ENCODE assay signal across 13 mouse cellular contexts in genomic region chr11:74499521-74500099, GRCm38 (mm10).
DNase-seq lines count a peak whose midpoint lies in the region; ATAC-seq and TF ChIP-seq lines count a peak whose summit lies in the region.
"Had no signal": no experiment of that assay in that cellular context is flagged by ENCODE, and none has a peak within 500 bp of the region (broad histone marks: within the 10 kb centered on the region; RNA-seq: fewer than 3 reads in every experiment).

No protein-coding gene starts in this region.

- no peak overlapping the region for H3K4me2 ChIP-seq in heart, postnatal 0 days (ENCODE audit: low read depth, low read length)
- H3K4me2 ChIP-seq: limb, embryonic 15.5 days; lung, embryonic 15.5 days; neural tube, embryonic 12.5 days had no signal

- H3K9me3 ChIP-seq in embryonic facial prominence, embryonic 10.5 days = no peaks in the 10 kb centered on the region
- H3K9me3 ChIP-seq in heart, postnatal 0 days (replicated peaks; ENCODE audit: control insufficient read depth, low read length) = peaks cover 6% of the 10 kb centered on the region; the same call in 1 of the 2 replicates
- H3K9me3 ChIP-seq: limb, embryonic 15.5 days; lung, embryonic 15.5 days; megakaryocyte, embryonic 14.5 days; neural tube, embryonic 12.5 days had no signal

- H3K36me3 ChIP-seq in embryonic facial prominence, embryonic 10.5 days (replicated peaks) = no peaks in the 10 kb centered on the region
- H3K36me3 ChIP-seq in heart, postnatal 0 days (replicated peaks; ENCODE audit: control insufficient read depth, insufficient read depth, low read length) = no peaks in the 10 kb centered on the region
- H3K36me3 ChIP-seq: limb, embryonic 15.5 days; lung, embryonic 15.5 days; neural tube, embryonic 12.5 days had no signal

- peaks cover 26% of the 10 kb centered on the region for H3K4me1 ChIP-seq in embryonic facial prominence, embryonic 10.5 days
- peaks cover 12% of the 10 kb centered on the region for H3K4me1 ChIP-seq in heart, postnatal 0 days (ENCODE audit: control insufficient read depth, insufficient read depth)
- H3K4me1 ChIP-seq: limb, embryonic 15.5 days had no signal

- H3K27me3 ChIP-seq in embryonic facial prominence, embryonic 10.5 days (replicated peaks; ENCODE audit: low read depth, poor library complexity, severe bottlenecking) = no peaks in the 10 kb centered on the region
- H3K27me3 ChIP-seq in heart, postnatal 0 days (ENCODE audit: control insufficient read depth, insufficient read depth, low read length) = no peaks in the 10 kb centered on the region
- H3K27me3 ChIP-seq: limb, embryonic 15.5 days; lung, embryonic 15.5 days; neural tube, embryonic 12.5 days had no signal

- TF ChIP-seq CTCF in layer of hippocampus, adult 2 months (conservative IDR thresholded peaks at IDR 0.05) = no peak
- no peak for TF ChIP-seq CTCF in heart, postnatal 0 days (IDR thresholded peaks at IDR 0.05; ENCODE audit: low read depth)

- intact Hi-C loops in heart, postnatal 25 days (cut with DNase I) = no loop called here

- WGBS in embryonic facial prominence, embryonic 10.5 days = 50% methylated on average over 8 of the region's 8 CpGs
- 42% methylated on average over 8 of the region's 8 CpGs for WGBS in heart, postnatal 0 days

- no peak for TF ChIP-seq EP300 in heart, postnatal 0 days (IDR thresholded peaks at IDR 0.05; ENCODE audit: low read depth)

- peak; percentile 36; the same call in 1 of the 2 replicates for ATAC-seq in heart, postnatal 0 days (ENCODE audit: insufficient read depth, low read depth)

- H3K27ac ChIP-seq in layer of hippocampus, adult 2 months = peak overlapping the region; percentile 57; the same call in 1 of the 2 replicates
- H3K27ac ChIP-seq in embryonic facial prominence, embryonic 10.5 days (replicated peaks) = peak overlapping the region; percentile 21; the same call in 1 of the 2 replicates
- no peak overlapping the region for H3K27ac ChIP-seq in heart, postnatal 0 days (ENCODE audit: low read depth)
- H3K27ac ChIP-seq: limb, embryonic 15.5 days; lung, embryonic 15.5 days; neural tube, embryonic 12.5 days had no signal

- no peak overlapping the region for H3K9ac ChIP-seq in heart, postnatal 0 days (replicated peaks; ENCODE audit: low read depth, low read length)
- H3K9ac ChIP-seq: limb, embryonic 15.5 days; lung, embryonic 15.5 days; neural tube, embryonic 12.5 days had no signal

- peak; percentile 96 for DNase-seq in heart, adult 11 months
- DNase-seq in heart, postnatal 25 days (ENCODE audit: low spot score) = no peak
- DNase-seq in layer of hippocampus, adult 2 months (ENCODE audit: low spot score in 2 of 2) = no peak
- DNase-seq in layer of hippocampus, adult 8-10 months (ENCODE audit: low spot score in 2 of 2) = no peak
- peak; percentile 47 for DNase-seq in embryonic facial prominence, embryonic 10.5 days (ENCODE audit: low spot score)
- DNase-seq in heart, postnatal 0 days (ENCODE audit: low spot score) = no peak
- no peak for DNase-seq in B cell, adult 2 months
- no peak for DNase-seq in thymus, postnatal 14 days
- DNase-seq: adrenal gland, postnatal 25 days had no signal

- H3K4me3 ChIP-seq in layer of hippocampus, adult 2 months = no peak overlapping the region
- no peak overlapping the region for H3K4me3 ChIP-seq in embryonic facial prominence, embryonic 10.5 days
- H3K4me3 ChIP-seq in heart, postnatal 0 days (ENCODE audit: low read depth, low read length) = no peak overlapping the region
- H3K4me3 ChIP-seq: limb, embryonic 15.5 days; lung, embryonic 15.5 days; megakaryocyte, embryonic 14.5 days; neural tube, embryonic 12.5 days had no signal

Comparison
In these comparisons a context has a peak if more than half of its experiments do, and no peak if none do; other contexts are left out.
1. DNase-seq: peak in heart, adult 11 months (single experiment) and embryonic facial prominence, embryonic 10.5 days (single experiment); none in heart, postnatal 25 days (single experiment), layer of hippocampus, adult 2 months (0 of 2), layer of hippocampus, adult 8-10 months (0 of 2), heart, postnatal 0 days (single experiment), B cell, adult 2 months (0 of 2) and thymus, postnatal 14 days (single experiment).